Mouse (Mus musculus) CH12.LX (cell line): ENCODE measurements around the gene Xiap.
A peak's percentile ranks its signal among the peaks of the same experiment; 100 is the strongest.

Source experiments
- CTCF ChIP-seq, 2 experiments: IDR thresholded peaks in 1 of 2; conservative IDR thresholded peaks in 1 of 2; 2 replicates each; pipeline ENCODE4 v1.5.1; 2011 to 2012; ENCODE audit warnings: low read depth in 2 of 2, low read length in 2 of 2, improper control_type of control experiment in 1 of 2, inconsistent platforms in 1 of 2, mild to moderate bottlenecking in 1 of 2, moderate library complexity in 1 of 2
- ELF1 ChIP-seq: IDR thresholded peaks from 2 replicates; pipeline ENCODE4 v1.6.1; 2014; ENCODE audit warnings: low read depth, mild to moderate bottlenecking, inconsistent platforms, low read length, improper control_type of control experiment
- EP300 ChIP-seq: IDR thresholded peaks from 2 replicates; pipeline ENCODE4 v1.6.1; 2011; ENCODE audit warnings: low read length, improper control_type of control experiment
- JUND ChIP-seq: conservative IDR thresholded peaks from 2 replicates; pipeline ENCODE4 v1.6.1; 2011; ENCODE audit warnings: low read depth, low read length, improper control_type of control experiment
- MAFK ChIP-seq: IDR thresholded peaks from 2 replicates; pipeline ENCODE4 v1.6.1; 2011; ENCODE audit warnings: low read length, improper control_type of control experiment; ENCODE audit not compliant: insufficient replicate concordance
- MXI1 ChIP-seq: IDR thresholded peaks from 2 replicates; pipeline ENCODE4 v1.6.1; 2011; ENCODE audit warnings: mild to moderate bottlenecking, low read depth, low read length, improper control_type of control experiment
- POLR2A ChIP-seq: IDR thresholded peaks from 2 replicates; pipeline ENCODE4 v1.6.1; 2011; ENCODE audit warnings: low read depth, mild to moderate bottlenecking, improper control_type of control experiment, low read length
- RCOR1 ChIP-seq: conservative IDR thresholded peaks from 2 replicates; pipeline ENCODE4 v1.6.1; 2012; ENCODE audit warnings: low read depth, mild to moderate bottlenecking, inconsistent platforms, low read length, improper control_type of control experiment
- TBP ChIP-seq: conservative IDR thresholded peaks from 2 replicates; pipeline ENCODE4 v1.6.1; 2011; ENCODE audit warnings: low read depth, low read length, improper control_type of control experiment
- USF1 ChIP-seq: IDR thresholded peaks from 2 replicates; pipeline ENCODE4 v1.6.1; 2014; ENCODE audit warnings: low read depth, mild to moderate bottlenecking, inconsistent platforms, low read length, improper control_type of control experiment

- TF ChIP-seq EP300 (no peak), MXI1 (peak; percentile 25; the same call in 1 of the 2 replicates), USF1 (no peak), CTCF (conservative IDR thresholded peaks at IDR 0.05 in 1 of 2, IDR thresholded peaks at IDR 0.05 in 1 of 2; ENCODE audit: low read depth in 2 of 2, low read length in 2 of 2) (no peak), POLR2A (no peak), TBP (no peak), RCOR1 (no peak), MAFK (no peak), JUND (no peak), ELF1 (no peak)
Observed at GRCm38 (mm10) chrX:42151024-42151754, 91.7 kb downstream of the Xiap start.
